Mouse (Mus musculus): ENCODE measurements around the gene Gjc3.
"Not testable (repeated sequence)": the region's sequence is repeated elsewhere in the genome, so short reads cannot be mapped to it uniquely, and the experiment has no call there.

The Gjc3 gene

GRCm38 (mm10) chr5:137962945-137963344, at the start of gene Gjc3:
Gene Gjc3 (minus strand): TSS chr5:137963098.
- no peak for DNase-seq (ENCODE audit: low spot score in 2 of 2)

- DNase-seq (ENCODE audit: low spot score in 2 of 2) = no peak
These were observed 49.5 kb upstream of the Gjc3 start for GRCm38 (mm10) chr5:138012382-138012781.

- DNase-seq (ENCODE audit: low spot score in 2 of 2) = no peak
These were observed 46.5 kb upstream of the Gjc3 start for GRCm38 (mm10) chr5:138009437-138009836.

GRCm38 (mm10) chr5:137986351-137986750, 23.5 kb upstream of the Gjc3 start:
- no peak for DNase-seq (ENCODE audit: low spot score in 2 of 2)

- no peak for DNase-seq (ENCODE audit: low spot score in 2 of 2)
These were observed 18.4 kb upstream of the Gjc3 start, which contains the start of gene Azgp1 for GRCm38 (mm10) chr5:137981300-137981699. Gene Azgp1 (plus strand): TSS chr5:137981520.

GRCm38 (mm10) chr5:137979081-137979480, 16.2 kb upstream of the Gjc3 start:
- DNase-seq (ENCODE audit: low spot score in 2 of 2) = no peak

GRCm38 (mm10) chr5:137977291-137977690, 14.4 kb upstream of the Gjc3 start:
- DNase-seq (ENCODE audit: low spot score in 2 of 2) = no peak

GRCm38 (mm10) chr5:137975434-137975833, 12.5 kb upstream of the Gjc3 start:
- DNase-seq (ENCODE audit: low spot score in 2 of 2) = no peak

- no peak for DNase-seq (ENCODE audit: low spot score in 2 of 2)
These were observed 11.8 kb upstream of the Gjc3 start for GRCm38 (mm10) chr5:137974724-137975123.

- no peak for DNase-seq (ENCODE audit: low spot score in 2 of 2)
These were observed 10.8 kb upstream of the Gjc3 start for GRCm38 (mm10) chr5:137973738-137974137.

- DNase-seq (ENCODE audit: low spot score in 2 of 2) = no peak
These were observed 10.3 kb upstream of the Gjc3 start for GRCm38 (mm10) chr5:137973161-137973560.

GRCm38 (mm10) chr5:137966492-137966891, 3.6 kb upstream of the Gjc3 start:
- no peak for DNase-seq (ENCODE audit: low spot score in 2 of 2)

- DNase-seq (ENCODE audit: low spot score in 2 of 2) = no peak
These were observed 6.5 kb downstream of the Gjc3 start for GRCm38 (mm10) chr5:137956404-137956803.

GRCm38 (mm10) chr5:137951218-137951617, 11.7 kb downstream of the Gjc3 start:
- no peak for DNase-seq (ENCODE audit: low spot score in 2 of 2)

- DNase-seq (ENCODE audit: low spot score in 2 of 2) = no peak
These were observed 15.6 kb downstream of the Gjc3 start for GRCm38 (mm10) chr5:137947303-137947702.

GRCm38 (mm10) chr5:137943133-137943532, 19.8 kb downstream of the Gjc3 start:
- DNase-seq (ENCODE audit: low spot score in 2 of 2) = no peak

GRCm38 (mm10) chr5:137940948-137941347, 21.9 kb downstream of the Gjc3 start:
- DNase-seq (ENCODE audit: low spot score in 2 of 2) = no peak

GRCm38 (mm10) chr5:137937238-137937637, 25.7 kb downstream of the Gjc3 start:
- no peak for DNase-seq (ENCODE audit: low spot score in 2 of 2)

GRCm38 (mm10) chr5:137936486-137936885, 26.4 kb downstream of the Gjc3 start:
- no peak for DNase-seq (ENCODE audit: low spot score in 2 of 2)

GRCm38 (mm10) chr5:137933934-137934333, 29.0 kb downstream of the Gjc3 start:
- DNase-seq (ENCODE audit: low spot score in 2 of 2) = not testable (repeated sequence)

- no peak for DNase-seq (ENCODE audit: low spot score in 2 of 2)
These were observed 34.5 kb downstream of the Gjc3 start for GRCm38 (mm10) chr5:137928439-137928838.

GRCm38 (mm10) chr5:137922171-137922570, 40.7 kb downstream of the Gjc3 start:
- DNase-seq (ENCODE audit: low spot score in 2 of 2) = no peak

GRCm38 (mm10) chr5:137921532-137921931, 41.4 kb downstream of the Gjc3 start, which contains the start of gene Cyp3a13:
Gene Cyp3a13 (minus strand): TSS chr5:137921619.
- DNase-seq (ENCODE audit: low spot score in 2 of 2) = no peak

GRCm38 (mm10) chr5:137915550-137915949, 47.3 kb downstream of the Gjc3 start:
- DNase-seq (ENCODE audit: low spot score in 2 of 2) = no peak

Data from spleen, postnatal 36 days (tissue).